Mouse (Mus musculus): ENCODE measurements around the gene Olfr61. TPM values are rescaled to one million over a fixed set of nuclear protein-coding genes. Genes with fewer than 3 reads are reported as not detected.

Olfr61 gene
- not detected for polyA plus RNA-seq (2015; fragmentation: Illumina TruSeq; extraction: RNeasy Lipid Tissue Mini Kit (QIAGEN cat#74804); ENCODE audit: insufficient read depth, low read depth, low replicate concordance)

GRCm38 (mm10) chr7:140628670-140629069, at the start of gene Olfr61:
Gene Olfr61, plus strand, starts transcription at chr7:140628970.

DNA sequence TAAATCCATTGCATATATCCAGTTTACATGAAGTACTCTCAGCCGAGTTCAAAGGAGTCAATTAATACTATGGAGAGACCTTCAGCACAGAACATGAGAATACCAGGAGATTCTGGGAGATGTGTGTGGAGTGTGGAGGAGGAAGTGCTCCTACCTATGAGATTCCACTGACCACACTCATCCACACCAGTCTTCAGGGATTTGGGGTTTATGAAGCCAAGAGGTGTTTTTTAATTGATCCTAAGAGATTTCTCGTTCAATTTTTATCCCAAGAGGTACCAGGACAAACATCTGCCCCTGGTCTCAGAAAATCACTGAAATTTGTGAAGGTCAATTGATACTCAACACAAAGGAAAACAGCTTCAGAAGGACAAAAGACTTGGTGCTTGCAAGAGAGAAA, 27.8 kb upstream of the Olfr61 start, which contains the start of gene Olfr46:
Gene Olfr46, plus strand, starts transcription at position 301 of the 400 bp plus-strand sequence.

GRCm38 (mm10) chr7:140646152-140646551, 17.4 kb downstream of the Olfr61 start, which contains the start of gene Olfr53:
Gene Olfr53, plus strand, starts transcription at chr7:140646452.

DNA sequence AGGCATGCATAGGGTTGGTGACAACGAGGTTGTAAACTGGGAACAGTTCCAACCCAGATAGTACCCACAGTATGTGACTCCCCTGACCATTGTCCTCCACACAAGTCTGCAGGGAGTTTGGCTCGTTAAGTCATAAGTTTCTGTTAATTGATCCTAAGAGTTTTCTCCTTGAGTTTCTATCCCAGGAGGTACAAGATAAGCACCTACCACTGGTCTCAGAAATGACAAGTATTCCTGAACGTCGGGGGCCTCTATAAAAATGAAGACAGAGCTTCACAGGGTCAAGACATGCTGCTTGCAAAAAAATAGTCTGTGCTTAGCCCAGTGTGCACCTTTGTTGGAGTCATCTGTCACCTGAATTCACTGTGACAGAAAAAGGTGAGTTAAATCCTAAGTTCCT, 30.9 kb downstream of the Olfr61 start, which contains the start of gene Olfr539:
Gene Olfr539, plus strand, starts transcription at position 301 of the 400 bp plus-strand sequence.

GRCm38 (mm10) chr7:140681651-140682050, 52.9 kb downstream of the Olfr61 start, which contains the start of gene Olfr45:
Gene Olfr45, plus strand, starts transcription at chr7:140681951.

Other genes with a start within 250 kb of the Olfr61 start
- not detected for gene Olfr531, start 226.1 kb upstream of the Olfr61 start, polyA plus RNA-seq (2015; fragmentation: Illumina TruSeq; extraction: RNeasy Lipid Tissue Mini Kit (QIAGEN cat#74804); ENCODE audit: insufficient read depth, low read depth, low replicate concordance)
- gene Olfr532, start 207.3 kb upstream of the Olfr61 start, polyA plus RNA-seq (2015; fragmentation: Illumina TruSeq; extraction: RNeasy Lipid Tissue Mini Kit (QIAGEN cat#74804); ENCODE audit: insufficient read depth, low read depth, low replicate concordance) = not detected
- not detected for gene Olfr533, start 165.6 kb upstream of the Olfr61 start, polyA plus RNA-seq (2015; fragmentation: Illumina TruSeq; extraction: RNeasy Lipid Tissue Mini Kit (QIAGEN cat#74804); ENCODE audit: insufficient read depth, low read depth, low replicate concordance)
- gene Olfr535, start 144.8 kb upstream of the Olfr61 start, polyA plus RNA-seq (2015; fragmentation: Illumina TruSeq; extraction: RNeasy Lipid Tissue Mini Kit (QIAGEN cat#74804); ENCODE audit: insufficient read depth, low read depth, low replicate concordance) = not detected
- gene Olfr536, start 121.6 kb upstream of the Olfr61 start, polyA plus RNA-seq (2015; fragmentation: Illumina TruSeq; extraction: RNeasy Lipid Tissue Mini Kit (QIAGEN cat#74804); ENCODE audit: insufficient read depth, low read depth, low replicate concordance) = not detected
- not detected for gene Olfr538, start 61.1 kb upstream of the Olfr61 start, polyA plus RNA-seq (2015; fragmentation: Illumina TruSeq; extraction: RNeasy Lipid Tissue Mini Kit (QIAGEN cat#74804); ENCODE audit: insufficient read depth, low read depth, low replicate concordance)
- gene Olfr46, start 27.7 kb upstream of the Olfr61 start, polyA plus RNA-seq (2015; fragmentation: Illumina TruSeq; extraction: RNeasy Lipid Tissue Mini Kit (QIAGEN cat#74804); ENCODE audit: insufficient read depth, low read depth, low replicate concordance) = not detected
- not detected for gene Olfr53, start 17.5 kb downstream of the Olfr61 start, polyA plus RNA-seq (2015; fragmentation: Illumina TruSeq; extraction: RNeasy Lipid Tissue Mini Kit (QIAGEN cat#74804); ENCODE audit: insufficient read depth, low read depth, low replicate concordance)
- gene Olfr539, start 31.0 kb downstream of the Olfr61 start, polyA plus RNA-seq (2015; fragmentation: Illumina TruSeq; extraction: RNeasy Lipid Tissue Mini Kit (QIAGEN cat#74804); ENCODE audit: insufficient read depth, low read depth, low replicate concordance) = not detected
- gene Olfr45, start 53.0 kb downstream of the Olfr61 start, polyA plus RNA-seq (2015; fragmentation: Illumina TruSeq; extraction: RNeasy Lipid Tissue Mini Kit (QIAGEN cat#74804); ENCODE audit: insufficient read depth, low read depth, low replicate concordance) = not detected
- gene Olfr541, start 68.3 kb downstream of the Olfr61 start, polyA plus RNA-seq (2015; fragmentation: Illumina TruSeq; extraction: RNeasy Lipid Tissue Mini Kit (QIAGEN cat#74804); ENCODE audit: insufficient read depth, low read depth, low replicate concordance) = not detected
- 33.7 TPM for gene Cyp2e1, start 134.8 kb downstream of the Olfr61 start, polyA plus RNA-seq (2015; fragmentation: Illumina TruSeq; extraction: RNeasy Lipid Tissue Mini Kit (QIAGEN cat#74804); ENCODE audit: insufficient read depth, low read depth, low replicate concordance)
- gene Syce1, start 158.9 kb downstream of the Olfr61 start, polyA plus RNA-seq (2015; fragmentation: Illumina TruSeq; extraction: RNeasy Lipid Tissue Mini Kit (QIAGEN cat#74804); ENCODE audit: insufficient read depth, low read depth, low replicate concordance) = not detected
- 0.20 TPM for gene Zfp941, start 193.2 kb downstream of the Olfr61 start, polyA plus RNA-seq (2015; fragmentation: Illumina TruSeq; extraction: RNeasy Lipid Tissue Mini Kit (QIAGEN cat#74804); ENCODE audit: insufficient read depth, low read depth, low replicate concordance)
- 11.2 TPM for gene Urah, start 206.0 kb downstream of the Olfr61 start, polyA plus RNA-seq (2015; fragmentation: Illumina TruSeq; extraction: RNeasy Lipid Tissue Mini Kit (QIAGEN cat#74804); ENCODE audit: insufficient read depth, low read depth, low replicate concordance)
- not detected for gene Scgb1c1, start 216.6 kb downstream of the Olfr61 start, polyA plus RNA-seq (2015; fragmentation: Illumina TruSeq; extraction: RNeasy Lipid Tissue Mini Kit (QIAGEN cat#74804); ENCODE audit: insufficient read depth, low read depth, low replicate concordance)
- gene Odf3, start 218.8 kb downstream of the Olfr61 start, polyA plus RNA-seq (2015; fragmentation: Illumina TruSeq; extraction: RNeasy Lipid Tissue Mini Kit (QIAGEN cat#74804); ENCODE audit: insufficient read depth, low read depth, low replicate concordance) = not detected
- not detected for gene Gm45785, start 227.4 kb downstream of the Olfr61 start, polyA plus RNA-seq (2015; fragmentation: Illumina TruSeq; extraction: RNeasy Lipid Tissue Mini Kit (QIAGEN cat#74804); ENCODE audit: insufficient read depth, low read depth, low replicate concordance)
- 22.5 TPM for gene Ric8a, start 228.0 kb downstream of the Olfr61 start, polyA plus RNA-seq (2015; fragmentation: Illumina TruSeq; extraction: RNeasy Lipid Tissue Mini Kit (QIAGEN cat#74804); ENCODE audit: insufficient read depth, low read depth, low replicate concordance)
- 14.4 TPM for gene Bet1l, start 228.6 kb downstream of the Olfr61 start, polyA plus RNA-seq (2015; fragmentation: Illumina TruSeq; extraction: RNeasy Lipid Tissue Mini Kit (QIAGEN cat#74804); ENCODE audit: insufficient read depth, low read depth, low replicate concordance)

Measured in pancreas, adult 10 weeks (tissue).